Mouse (Mus musculus) embryonic fibroblast, embryonic 13.5 days (primary cell): Measurements from ENCODE around the gene Mrps27.

ENCODE experiments used
- CTCF ChIP-seq: IDR thresholded peaks from 2 replicates; pipeline ENCODE4 v1.5.1; 2011; ENCODE audit warnings: mild to moderate bottlenecking, control low read depth, low read length, moderate library complexity, borderline replicate concordance; ENCODE audit not compliant: insufficient read depth
- POLR2A ChIP-seq: IDR thresholded peaks from 2 replicates; pipeline ENCODE4 v1.6.1; 2011; ENCODE audit warnings: low read depth, mild to moderate bottlenecking, control low read depth, low read length, moderate library complexity

- no peak for TF ChIP-seq POLR2A
- TF ChIP-seq CTCF: no peak
Measured at GRCm38 (mm10) chr13:99409216-99409615, 64.6 kb downstream of the Mrps27 start.
